Mouse (Mus musculus) layer of hippocampus, adult 8-10 months (tissue): ENCODE data around the gene Rhbdd1. TPM values are rescaled to one million over a fixed set of nuclear protein-coding genes. Genes with fewer than 3 reads are reported as not detected.

Experiments
- DNase-seq, 2 experiments: peaks; one replicate each; pipeline ENCODE4 v3.0.0; 2022; ENCODE audit warnings: low spot score in 2 of 2
- total RNA-seq, 4 experiments: library from RNA; stranded (reverse); gene quantifications; 2 replicates each; pipeline ENCODE4 v1.2.4; 2022

The Rhbdd1 gene
- total RNA-seq, 4 experiments from 2014 or later = 8.3 to 11.0 (median 9.4) TPM

- DNase-seq = peak in 1 of 2 experiments; percentile 9
Measured at GRCm38 (mm10) chr1:82362165-82362564, 45.9 kb downstream of the Rhbdd1 start.

GRCm38 (mm10) chr1:82364047-82364446 is 47.8 kb downstream of the Rhbdd1 start:
- DNase-seq = no peak

GRCm38 (mm10) chr1:82364468-82364867 is 48.2 kb downstream of the Rhbdd1 start:
- no peak for DNase-seq

DNA sequence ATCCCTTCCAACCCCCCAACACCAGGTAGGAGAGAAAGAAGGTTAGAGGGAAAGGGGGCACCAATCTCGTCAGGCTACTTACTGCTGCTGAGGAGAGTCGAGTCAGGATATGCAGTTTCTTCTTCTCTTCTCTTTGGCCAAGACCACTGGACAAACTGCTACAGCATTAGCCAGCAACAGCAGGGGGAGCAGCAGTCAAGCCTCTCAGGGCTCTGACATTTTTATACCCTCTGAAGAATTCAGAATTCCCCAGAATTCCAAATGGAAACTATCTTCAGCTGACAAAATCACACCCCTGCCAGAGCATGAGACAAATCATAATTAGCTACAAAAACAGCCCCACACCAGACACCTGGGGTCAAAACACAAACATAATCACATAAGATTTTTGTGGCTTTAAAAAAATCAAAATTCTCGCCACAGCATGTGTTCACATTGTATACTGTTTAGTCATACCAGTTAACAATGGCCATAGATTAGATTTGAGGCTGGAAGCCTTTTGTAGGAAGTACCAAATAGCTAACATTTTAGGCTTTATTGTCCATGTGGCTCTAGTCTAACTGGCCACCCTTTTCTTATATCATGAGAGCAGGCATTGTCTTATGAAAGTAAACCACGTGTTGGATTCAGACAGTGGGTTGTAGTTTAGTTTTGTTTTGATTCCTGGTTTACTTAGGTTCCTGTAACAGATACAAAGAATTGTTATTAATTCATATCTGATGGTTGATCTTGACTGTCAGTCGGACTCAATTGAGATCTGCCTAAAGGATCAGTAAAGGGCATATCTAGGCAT is 55.6 kb downstream of the Rhbdd1 start:
- no peak for DNase-seq

DNA sequence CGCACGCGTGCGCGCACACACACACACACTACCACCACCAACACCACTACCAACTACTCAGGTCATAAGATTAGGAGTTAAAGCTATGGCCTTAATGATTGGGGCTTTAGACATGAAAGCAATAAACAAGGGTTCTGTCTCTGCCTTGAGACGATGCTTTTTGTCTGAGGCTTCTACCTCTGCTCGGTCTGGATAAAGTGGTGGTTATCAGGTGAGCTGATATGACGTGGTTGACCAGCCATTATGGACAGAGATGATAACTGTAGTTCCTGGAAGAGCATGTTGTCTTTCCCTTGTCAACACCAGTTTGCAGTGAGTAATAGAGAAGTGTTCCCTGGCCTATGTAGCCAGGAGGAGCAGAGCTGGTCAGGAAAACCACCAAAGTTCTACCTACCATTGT is 57.7 kb downstream of the Rhbdd1 start:
- no peak for DNase-seq

DNA sequence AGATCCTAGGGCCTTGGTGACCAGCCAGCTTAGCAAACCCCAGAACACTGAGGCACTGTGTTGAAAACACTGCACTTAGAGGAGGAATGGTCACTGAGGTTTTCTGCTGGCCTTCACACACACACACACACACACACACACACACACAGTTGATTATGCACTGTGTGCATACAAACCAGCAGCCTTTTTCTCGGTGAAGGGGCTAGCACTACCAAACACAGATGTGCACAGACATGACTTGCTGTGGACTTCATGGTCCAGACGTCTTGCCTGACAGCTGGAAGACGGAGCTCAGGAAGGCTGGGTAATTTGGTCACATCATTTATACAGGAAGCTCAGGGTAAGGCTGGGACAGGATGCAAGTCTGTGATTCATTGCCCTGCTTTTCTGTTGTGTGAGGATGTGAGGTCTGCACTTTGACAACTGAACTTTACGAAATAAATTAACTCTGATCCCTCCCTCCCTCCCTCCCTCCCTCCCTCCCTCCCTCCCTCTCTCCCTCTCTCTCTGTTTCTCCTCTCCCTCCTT is 58.6 kb downstream of the Rhbdd1 start:
- no peak for DNase-seq

DNA sequence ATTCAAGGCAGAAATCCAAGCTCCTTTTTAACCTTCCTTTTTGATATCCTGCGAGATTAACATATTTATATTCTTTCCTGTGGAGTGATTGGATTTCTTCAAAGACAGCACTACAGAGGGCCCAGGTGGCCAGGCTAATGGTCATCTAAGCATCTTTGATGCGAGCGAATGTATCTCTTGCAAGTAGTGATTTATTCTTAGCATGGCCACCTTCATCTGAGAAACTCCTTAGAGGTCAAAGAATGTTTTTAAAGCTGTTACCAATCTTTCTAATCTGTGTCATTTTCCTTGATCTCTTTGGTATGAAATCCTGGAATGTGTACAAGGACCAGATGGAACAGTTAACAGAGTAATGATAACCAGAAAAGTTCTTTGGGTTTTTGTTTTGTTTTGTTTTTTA is 59.2 kb downstream of the Rhbdd1 start:
- no peak for DNase-seq

- DNase-seq = no peak
Measured at GRCm38 (mm10) chr1:82381946-82382345, 65.7 kb downstream of the Rhbdd1 start.

DNA sequence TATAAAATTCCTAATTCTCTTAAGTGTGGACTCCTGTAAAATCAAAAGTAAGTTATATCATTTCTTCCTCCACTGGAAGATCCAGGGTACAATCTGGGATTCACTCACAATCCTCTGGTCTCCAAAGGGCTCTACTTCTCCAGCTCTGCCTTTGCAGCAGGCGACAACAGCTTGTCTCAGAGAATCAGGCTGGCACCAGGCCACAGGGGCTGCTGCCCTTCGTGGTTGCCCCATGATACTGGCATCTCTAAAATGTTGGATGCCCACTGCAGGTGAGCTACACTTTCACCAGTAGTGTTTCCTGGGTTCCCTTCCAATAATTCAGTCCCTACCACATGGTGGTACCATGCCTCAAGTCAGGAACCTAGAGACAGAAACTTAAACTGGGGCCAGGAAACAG is 67.9 kb downstream of the Rhbdd1 start:
- no peak for DNase-seq

DNA sequence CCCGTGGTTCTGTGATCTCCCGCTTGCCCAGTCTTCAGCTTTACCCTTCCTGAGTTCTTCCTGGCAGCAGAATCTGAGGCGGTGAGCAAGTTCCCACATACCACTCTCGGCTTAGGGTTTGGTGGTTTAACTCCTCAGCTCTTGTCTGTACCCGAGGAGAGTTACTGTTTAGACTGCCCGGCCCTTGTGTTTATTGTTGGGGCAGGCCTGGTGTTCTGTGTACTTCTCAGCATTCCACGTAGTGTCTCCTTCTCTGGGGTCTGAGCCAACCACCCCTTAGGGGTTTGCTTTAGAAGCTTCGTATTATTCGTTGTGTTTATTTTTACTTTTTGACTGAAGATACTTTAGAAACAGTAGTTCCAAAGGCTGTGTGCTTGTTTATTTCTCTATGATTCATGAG is 68.8 kb downstream of the Rhbdd1 start:
- DNase-seq = no peak

GRCm38 (mm10) chr1:82385827-82386230 is 69.6 kb downstream of the Rhbdd1 start:
- DNase-seq = no peak

DNA sequence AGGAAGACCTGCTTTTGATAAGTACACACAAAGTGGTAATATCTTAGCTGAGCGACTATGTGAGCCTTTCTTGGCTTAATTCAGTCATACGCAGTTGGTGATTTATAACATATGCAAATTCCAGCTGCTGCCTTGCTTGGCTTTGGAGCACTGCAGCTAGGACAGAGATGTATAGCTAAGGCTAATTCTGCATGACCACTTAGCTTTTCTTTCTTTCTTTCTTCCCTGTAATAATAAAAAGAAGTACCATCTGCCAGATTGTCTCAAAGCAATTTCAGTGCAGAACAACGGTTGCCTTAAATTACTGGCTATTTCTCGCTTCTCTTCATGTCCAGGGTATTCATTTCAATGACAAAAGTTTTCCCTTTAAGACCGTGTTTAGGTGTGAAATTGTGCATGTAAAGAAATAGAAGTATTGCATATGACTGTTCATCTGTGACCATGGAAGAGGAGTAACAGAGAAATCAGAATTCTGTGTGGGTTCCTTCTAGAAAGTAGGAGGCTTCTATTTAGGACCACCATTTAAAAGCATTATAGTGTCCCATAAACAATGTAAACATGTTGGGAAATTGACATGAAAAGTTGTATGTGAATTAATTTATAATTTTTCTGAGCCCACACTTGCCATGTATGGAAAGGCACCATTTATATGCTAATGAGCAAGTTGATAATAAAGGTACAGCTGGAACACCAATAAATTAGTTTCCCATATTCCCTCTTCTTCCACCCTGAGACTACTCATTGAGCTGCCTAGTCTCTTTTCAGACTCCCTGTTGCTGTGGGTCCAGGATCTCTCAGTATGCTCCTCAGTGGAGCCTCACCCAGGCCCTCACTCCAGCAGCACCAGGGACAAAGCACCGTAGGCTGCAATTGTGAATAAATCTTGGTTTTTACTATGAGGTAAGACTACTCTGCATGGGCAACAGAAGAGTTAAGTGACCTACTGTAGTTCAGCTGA is 70.8 kb downstream of the Rhbdd1 start:
- DNase-seq = no peak

- DNase-seq = no peak
Measured at GRCm38 (mm10) chr1:82389371-82389770, 73.1 kb downstream of the Rhbdd1 start.

DNA sequence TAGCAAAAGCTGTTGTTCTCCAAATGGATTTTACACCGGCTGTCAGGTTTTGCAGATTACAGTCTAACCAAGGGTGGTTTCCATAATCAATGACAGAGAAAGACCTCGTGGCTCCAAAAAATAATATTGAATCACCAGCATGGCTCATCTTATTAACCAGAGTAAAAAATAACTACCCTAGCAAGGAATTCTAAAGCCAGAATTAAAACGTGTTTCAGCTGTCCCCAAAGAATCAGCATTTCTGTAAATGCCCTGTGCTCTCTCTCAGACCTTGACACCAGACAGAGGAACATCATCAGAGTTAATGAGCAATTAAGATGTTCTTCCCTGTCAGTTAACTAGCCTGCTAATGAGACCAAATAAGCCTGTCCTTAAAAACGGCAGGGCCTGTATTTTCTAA is 79.1 kb downstream of the Rhbdd1 start:
- no peak for DNase-seq

DNA sequence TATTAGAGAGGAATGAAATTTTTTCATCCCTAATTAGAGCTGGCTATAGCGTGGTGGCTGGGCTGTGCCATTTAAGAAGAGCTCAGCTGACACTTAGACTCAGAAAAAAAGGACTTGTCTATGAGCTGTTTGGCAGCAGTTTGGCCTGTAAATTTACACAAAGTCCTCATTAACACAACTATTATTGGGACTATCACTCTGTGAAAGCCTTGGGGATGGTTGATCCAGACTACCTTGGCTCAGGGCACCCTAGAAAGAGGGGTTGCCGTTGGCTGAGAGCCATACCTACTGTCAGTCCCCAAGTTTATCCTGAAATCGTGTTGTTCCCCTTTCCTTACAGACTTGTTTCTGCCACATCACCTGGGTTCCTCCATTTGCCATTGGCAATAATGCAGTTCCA is 91.5 kb downstream of the Rhbdd1 start:
- no peak for DNase-seq

GRCm38 (mm10) chr1:82409271-82409670 is 93.0 kb downstream of the Rhbdd1 start:
- no peak for DNase-seq

- no peak for DNase-seq
Measured at GRCm38 (mm10) chr1:82410548-82410947, 94.3 kb downstream of the Rhbdd1 start.

DNA sequence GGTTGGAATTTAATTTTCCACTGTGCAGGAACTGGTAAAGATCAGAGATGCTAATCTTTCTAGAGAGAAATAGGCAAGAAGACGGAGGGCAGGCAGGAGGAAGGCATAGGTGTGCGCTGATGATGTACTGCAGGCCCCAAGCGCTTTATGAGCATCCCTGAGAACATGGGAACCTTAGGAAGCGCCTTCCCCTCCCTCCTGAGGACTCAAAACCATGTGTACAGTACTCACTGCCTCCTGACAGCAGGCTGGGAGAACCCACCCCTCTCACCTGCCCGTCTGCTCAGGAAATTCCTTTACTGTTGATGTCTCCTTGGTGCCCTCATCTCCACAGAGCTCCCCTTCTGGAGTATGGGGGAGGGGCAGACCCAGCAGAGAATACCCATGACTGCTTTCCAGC is 95.3 kb downstream of the Rhbdd1 start:
- no peak for DNase-seq

GRCm38 (mm10) chr1:82412085-82412484 is 95.8 kb downstream of the Rhbdd1 start:
- no peak for DNase-seq

GRCm38 (mm10) chr1:82414434-82415045 is 98.3 kb downstream of the Rhbdd1 start:
- no peak for DNase-seq

DNA sequence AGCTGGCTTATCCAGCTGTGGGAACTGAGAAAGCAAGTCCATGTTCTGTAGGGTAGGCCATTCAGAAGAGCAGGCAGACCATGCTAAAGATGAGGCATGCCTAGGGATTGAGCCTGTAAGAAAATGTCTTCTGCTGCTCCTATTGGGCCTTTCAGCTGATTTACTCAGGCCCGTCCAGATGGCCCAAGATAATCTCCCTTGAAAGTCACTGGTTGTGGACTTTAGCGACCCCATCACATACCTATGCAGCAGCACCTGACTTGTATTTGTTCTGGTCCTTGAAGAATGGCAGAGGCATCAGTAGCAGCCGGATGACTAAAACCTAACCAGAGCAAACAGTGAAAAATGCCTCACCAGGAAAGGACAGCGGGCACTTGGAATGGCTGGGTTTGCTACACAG is 99.4 kb downstream of the Rhbdd1 start:
- DNase-seq = no peak

DNA sequence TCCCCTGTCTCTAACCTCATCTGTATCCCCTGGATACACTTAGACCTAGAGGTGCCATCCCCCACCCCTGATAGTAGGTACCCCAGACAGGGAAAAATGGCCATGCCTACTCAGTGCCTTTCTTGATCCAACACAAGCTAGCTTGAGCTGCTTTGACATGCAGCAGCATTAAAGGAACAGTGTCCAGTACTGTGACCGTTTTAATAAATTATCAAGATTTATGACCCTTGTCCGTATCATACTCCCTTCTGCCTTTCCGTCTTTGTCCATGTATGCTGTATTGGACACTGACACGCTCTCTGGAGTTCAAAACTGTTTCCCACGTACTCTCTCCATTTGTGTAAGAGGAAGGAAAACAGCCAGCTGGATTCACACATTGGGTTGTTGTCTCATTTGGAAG is 111.5 kb downstream of the Rhbdd1 start:
- no peak for DNase-seq
